Mouse (Mus musculus) left cerebral cortex, adult 2 months (tissue): ENCODE results near the gene Mlh3. TPM values are rescaled to one million over a fixed set of nuclear protein-coding genes. Genes with fewer than 3 reads are reported as not detected.

Source experiments
- DNase-seq, 2 experiments: peaks; one replicate each; pipeline ENCODE4 v3.0.0; 2021 to 2022; ENCODE audit warnings: low spot score in 2 of 2, mixed read lengths in 1 of 2; ENCODE audit errors: extremely low spot score in 1 of 2
- H3K27ac ChIP-seq: fragments of 200-600 bp; 2 replicates; pipeline ENCODE4 v1.8.1; 2022
- H3K4me3 ChIP-seq: fragments of 200-600 bp; 2 replicates; pipeline ENCODE4 v1.8.1; 2022
- CTCF ChIP-seq: fragments of 200-600 bp; IDR thresholded peaks from 2 replicates; pipeline ENCODE4 v1.8.1; 2022; ENCODE audit warnings: antibody characterized with exemption, mild to moderate bottlenecking, moderate library complexity
- intact Hi-C: fragments of 180-260 bp; cut with DNase I; formaldehyde crosslinking; loops from one replicate; pipeline ENCODE4 v1.15.1; 2025
- total RNA-seq, 2 experiments: library from RNA; stranded (reverse); gene quantifications; 2 replicates each; pipeline ENCODE4 v1.2.3; 2021

The Mlh3 gene
- total RNA-seq, 2 experiments from 2014 or later = 16.6 to 17.4 TPM

DNA sequence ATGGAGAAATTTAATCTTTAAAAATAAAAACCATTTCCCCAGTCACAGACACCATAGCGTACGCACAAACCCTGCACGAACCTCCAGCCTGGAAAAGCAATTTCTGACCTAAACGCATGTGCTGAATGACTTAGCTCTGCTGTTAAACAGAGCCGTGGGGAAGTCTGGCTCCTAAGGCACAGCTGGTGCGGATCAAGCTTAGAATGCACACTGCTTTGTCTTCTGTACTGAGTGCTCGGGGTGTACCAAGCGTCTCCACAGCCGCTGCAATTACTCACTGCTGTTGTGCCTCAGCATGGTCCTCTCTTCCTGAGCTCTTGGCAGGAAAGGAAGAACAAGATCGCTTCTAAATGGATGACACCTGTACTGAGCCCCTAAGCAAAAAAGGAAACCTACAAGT, 7.9 kb downstream of the Mlh3 start:
- intact Hi-C loops = no loop called here
- Histone ChIP-seq H3K4me3 (no peak overlapping the region), H3K27ac (no peak overlapping the region)
- DNase-seq = no peak
- TF ChIP-seq CTCF = no peak

GRCm38 (mm10) chr12:85257008-85257639, 13.3 kb downstream of the Mlh3 start:
- TF ChIP-seq CTCF = no peak
- no peak overlapping the region for H3K27ac ChIP-seq
- intact Hi-C loops = no loop called here
- no peak for DNase-seq
- H3K4me3 ChIP-seq = no peak overlapping the region

- H3K27ac ChIP-seq = no peak overlapping the region
- H3K4me3 ChIP-seq = no peak overlapping the region
- intact Hi-C loops = no loop called here
- TF ChIP-seq CTCF = no peak
- DNase-seq = no peak
These were observed 14.2 kb downstream of the Mlh3 start for GRCm38 (mm10) chr12:85256074-85256751.

GRCm38 (mm10) chr12:85252083-85252482, 18.3 kb downstream of the Mlh3 start:
- TF ChIP-seq CTCF = no peak
- intact Hi-C loops = no loop called here
- Histone ChIP-seq H3K4me3 (no peak overlapping the region), H3K27ac (no peak overlapping the region)
- DNase-seq = no peak

GRCm38 (mm10) chr12:85237553-85237952, 32.8 kb downstream of the Mlh3 start:
- DNase-seq = no peak
- no peak for TF ChIP-seq CTCF
- intact Hi-C loops = no loop called here

DNA sequence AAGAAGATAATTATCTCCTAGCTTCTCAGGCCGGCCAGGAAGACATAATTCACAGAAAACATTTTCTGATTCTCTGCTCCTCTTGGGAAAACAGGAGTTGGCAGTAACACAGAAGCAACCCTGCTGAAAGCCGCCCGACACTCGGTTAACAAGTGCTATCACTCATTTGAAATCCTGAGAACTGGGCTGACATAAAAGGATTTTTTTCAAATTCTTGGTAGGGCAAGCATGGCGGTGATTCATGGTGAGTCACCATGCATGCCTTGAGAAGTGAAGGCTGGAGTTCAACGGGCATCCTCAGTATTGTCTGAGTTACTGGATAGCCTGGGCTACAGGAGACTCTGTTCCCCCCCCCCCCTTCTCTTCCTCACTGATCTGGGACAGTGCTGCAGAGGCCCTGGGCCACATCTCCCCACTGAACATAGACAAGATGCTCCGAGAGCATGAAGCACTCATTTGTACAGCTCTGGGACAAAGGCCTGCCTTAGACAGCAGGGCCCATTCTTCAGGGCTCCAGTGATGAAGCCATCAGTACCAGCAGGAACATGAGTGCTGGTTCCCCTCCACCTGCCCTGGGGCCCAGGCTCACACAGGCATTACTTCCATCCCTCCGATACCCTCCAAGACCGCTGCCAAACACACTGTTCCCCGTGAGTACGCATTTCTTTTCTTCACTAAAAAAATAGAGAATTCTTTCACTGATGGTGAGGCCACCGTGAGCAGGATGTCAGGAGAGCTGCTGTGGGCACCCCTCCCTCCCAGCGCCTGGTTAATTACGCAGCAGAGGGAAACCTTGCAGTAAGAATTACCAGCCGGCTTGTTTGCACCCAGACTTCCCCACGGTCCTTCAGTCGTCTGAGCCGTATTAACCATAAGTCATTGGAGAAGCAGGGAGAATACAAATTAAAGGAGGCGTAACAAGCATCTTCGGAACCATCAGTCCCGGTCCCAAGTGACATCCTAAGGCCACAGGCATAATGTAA, 36.7 kb downstream of the Mlh3 start:
- no peak overlapping the region for H3K27ac ChIP-seq
- DNase-seq = no peak
- H3K4me3 ChIP-seq = no peak overlapping the region
- no peak for TF ChIP-seq CTCF
- intact Hi-C loops = no loop called here

More at GRCm38 (mm10) chr12:85237553-85237952, 32.8 kb downstream of the Mlh3 start:
- Histone ChIP-seq H3K4me3 (no peak overlapping the region), H3K27ac (no peak overlapping the region)

DNA sequence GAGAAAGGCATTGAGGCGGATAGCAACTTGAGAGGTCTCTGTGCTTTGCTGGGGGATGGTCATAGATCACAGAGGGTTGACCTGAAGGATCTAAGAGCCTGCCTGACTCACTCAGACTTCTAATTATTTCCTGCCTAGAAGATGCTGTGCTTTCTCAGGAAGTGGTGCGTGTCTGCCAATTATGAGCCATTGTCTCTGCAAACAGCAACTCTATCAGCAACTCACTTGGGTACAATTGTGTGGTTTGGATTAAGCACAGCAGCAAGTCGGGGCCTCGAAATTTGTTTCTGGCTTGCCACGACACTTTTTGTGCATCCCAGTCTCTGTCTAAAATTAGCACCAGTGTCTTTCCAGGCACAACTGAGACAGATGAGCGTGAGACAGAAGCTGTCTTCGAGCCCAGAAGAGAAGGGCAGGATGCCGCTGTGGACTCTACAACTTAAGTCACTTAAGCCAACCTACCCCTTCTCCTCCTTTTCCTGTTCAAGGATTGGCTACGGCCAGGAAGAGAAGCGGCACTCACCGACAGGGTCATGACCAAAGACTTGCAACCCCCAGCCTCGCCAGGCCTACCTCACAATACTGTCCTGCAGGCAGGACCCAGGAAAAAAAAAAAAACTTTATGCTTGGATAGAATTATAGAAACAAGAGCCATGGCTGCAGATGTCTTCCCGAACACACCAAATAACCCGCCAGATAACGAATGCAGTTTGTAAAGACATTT, 42.4 kb downstream of the Mlh3 start:
- TF ChIP-seq CTCF = no peak
- Histone ChIP-seq H3K27ac (no peak overlapping the region), H3K4me3 (no peak overlapping the region)
- intact Hi-C loops = no loop called here
- no peak for DNase-seq

DNA sequence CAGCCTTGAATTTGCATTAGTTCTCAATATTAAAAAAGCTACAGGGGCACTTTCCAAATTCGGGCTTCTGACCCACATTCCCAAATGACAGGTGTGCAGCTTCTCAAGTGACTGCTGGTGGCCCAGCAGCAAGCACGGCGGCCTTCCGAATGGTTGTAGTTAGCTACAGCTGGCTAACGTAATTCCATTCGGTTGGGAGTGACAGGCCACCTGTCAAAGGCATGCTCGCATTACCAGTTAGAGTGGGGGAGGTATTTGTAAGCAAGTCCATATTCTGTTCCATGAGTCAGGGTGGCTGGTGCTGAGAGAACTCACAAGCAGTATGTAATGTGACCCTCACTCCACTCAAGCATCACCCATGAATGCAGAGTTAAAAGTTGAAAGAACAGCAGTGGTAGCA, 43.2 kb downstream of the Mlh3 start:
- no peak overlapping the region for H3K27ac ChIP-seq
- intact Hi-C loops = no loop called here
- TF ChIP-seq CTCF = no peak
- no peak for DNase-seq
- no peak overlapping the region for H3K4me3 ChIP-seq

- peak overlapping the region; percentile 67 for H3K4me3 ChIP-seq
- no peak for TF ChIP-seq CTCF
- intact Hi-C loops = loop anchor here (2.0 kb wide), 1 partner anchor 51 kb away; no protein-coding TSS in a partner anchor
- H3K27ac ChIP-seq = peak overlapping the region; percentile 70
- no peak for DNase-seq
These were observed 50.5 kb downstream of the Mlh3 start for GRCm38 (mm10) chr12:85219905-85220290.

DNA sequence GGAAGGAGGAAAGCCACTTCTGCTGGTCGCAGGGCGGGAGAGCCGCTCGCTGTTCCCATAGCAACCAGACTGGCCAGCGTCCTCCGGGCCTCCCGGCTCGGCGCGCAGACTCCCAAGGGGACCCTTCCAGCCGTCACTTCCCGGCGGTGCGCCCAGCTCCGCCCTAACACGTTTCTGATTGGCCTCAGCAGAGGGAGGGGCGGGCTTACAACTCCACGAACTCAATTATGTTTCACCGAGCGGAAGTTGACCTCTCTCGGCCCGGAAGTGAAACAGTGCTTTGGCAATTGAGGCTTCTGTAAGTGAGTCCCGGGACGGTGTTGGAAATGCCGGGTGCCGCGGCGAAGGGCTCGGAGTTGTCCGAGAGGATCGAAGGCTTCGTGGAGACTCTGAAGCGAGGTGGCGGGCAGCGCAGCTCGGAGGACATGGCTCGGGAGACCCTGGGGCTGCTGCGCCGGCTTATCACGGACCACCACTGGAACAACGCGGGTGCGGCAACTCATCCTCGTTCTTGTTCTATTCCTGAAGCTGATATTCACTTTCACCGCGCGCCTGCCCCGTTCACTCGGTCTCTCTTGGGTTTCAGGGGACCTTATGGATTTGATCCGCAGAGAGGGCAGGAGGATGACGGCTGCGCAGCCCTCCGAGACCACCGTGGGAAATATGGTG, 51.0 kb downstream of the Mlh3 start, which contains the start of gene Eif2b2:
Gene Eif2b2, plus strand, starts transcription at position 246 of the 669 bp plus-strand sequence.
- peak within 1 kb of the TSS; percentile 81 for H3K27ac ChIP-seq
- intact Hi-C loops = loop anchor here (2.0 kb wide), 1 partner anchor 51 kb away; no protein-coding TSS in a partner anchor

More for the DNA sequence above, 51.0 kb downstream of the Mlh3 start, which contains the start of gene Eif2b2:
- H3K4me3 ChIP-seq = peak within 1 kb of the TSS; percentile 67
- no peak for TF ChIP-seq CTCF
- DNase-seq = peak; percentile 98 to 99
